Mouse (Mus musculus): ENCODE measurements around the gene Espn. TPM values are rescaled to one million over a fixed set of nuclear protein-coding genes. Genes with fewer than 3 reads are reported as not detected.

The Espn gene
- polyA plus RNA-seq, 1 experiment from 2014 or later, result 2.2 TPM

GRCm38 (mm10) chr4:152084616-152085015, 67.6 kb downstream of the Espn start:
- Histone ChIP-seq H3K4me1 (peaks cover 32% of the 10 kb centered on the region), H3K4me3 (no peak overlapping the region), H3K9ac (no peak overlapping the region), H3K27ac (no peak overlapping the region), H3K9me3 (no peaks in the 10 kb centered on the region), H3K36me3 (peaks cover 7% of the 10 kb centered on the region; the same call in 1 of the 2 replicates), H3K4me2 (no peak overlapping the region), H3K27me3 (no peaks in the 10 kb centered on the region)
- 84% methylated on average over 7 of the region's 7 CpGs for WGBS
- no peak for ATAC-seq (ENCODE audit: insufficient number of reproducible peaks, low FRiP score, low TSS enrichment, low read depth)

DNA sequence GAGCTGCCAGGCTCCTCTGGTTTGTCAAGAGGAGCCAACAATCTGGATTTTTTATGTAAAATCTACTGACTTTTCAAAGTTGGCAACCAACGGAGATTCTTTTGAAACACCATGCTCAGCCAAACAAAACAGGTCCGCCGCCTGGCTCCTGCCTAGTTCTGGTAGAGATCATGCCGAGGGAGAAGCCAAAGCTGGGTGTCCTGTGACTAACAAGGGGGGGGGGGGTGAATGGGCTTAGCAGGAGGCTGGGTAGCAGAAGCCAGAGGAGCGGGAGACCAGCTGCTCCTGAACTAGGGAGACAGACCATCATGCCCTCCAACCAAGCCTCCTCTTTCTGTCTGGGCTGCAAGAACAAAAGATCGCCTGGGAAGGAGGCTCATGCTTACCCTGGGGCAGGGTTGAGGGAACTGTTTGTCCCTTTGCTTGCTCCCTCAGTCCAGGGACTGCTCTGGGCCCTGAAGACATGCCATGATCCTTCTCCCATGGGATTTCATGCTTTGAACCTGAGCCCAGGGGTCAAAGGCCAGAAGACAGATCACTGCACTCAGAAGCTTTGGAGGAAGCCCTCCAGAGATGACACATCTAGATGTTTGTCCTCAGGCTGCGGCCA, 68.5 kb downstream of the Espn start:
- no peak for ATAC-seq (ENCODE audit: insufficient number of reproducible peaks, low FRiP score, low TSS enrichment, low read depth)
- Histone ChIP-seq H3K4me1 (peaks cover 27% of the 10 kb centered on the region), H3K9ac (no peak overlapping the region), H3K4me2 (no peak overlapping the region), H3K9me3 (no peaks in the 10 kb centered on the region), H3K36me3 (0 out of 2 replicates have a peak, but pooled peaks cover under 1% of the 10 kb centered on the region), H3K27me3 (no peaks in the 10 kb centered on the region), H3K27ac (0 out of 2 replicates have a peak overlapping the region, but pooled peaks have one; percentile 2), H3K4me3 (no peak overlapping the region)
- 58% methylated on average over 7 of the region's 7 CpGs for WGBS

- no peak for ATAC-seq (ENCODE audit: insufficient number of reproducible peaks, low FRiP score, low TSS enrichment, low read depth)
- H3K27ac ChIP-seq, result no peak overlapping the region
- no peaks in the 10 kb centered on the region for H3K27me3 ChIP-seq
- no peak overlapping the region for H3K4me2 ChIP-seq
- WGBS, result 47% methylated on average over 7 of the region's 7 CpGs
- peaks cover 7% of the 10 kb centered on the region; the same call in 1 of the 2 replicates for H3K4me1 ChIP-seq
- H3K9ac ChIP-seq, result no peak overlapping the region
- H3K36me3 ChIP-seq, result no peaks in the 10 kb centered on the region
- H3K4me3 ChIP-seq, result no peak overlapping the region
- no peaks in the 10 kb centered on the region for H3K9me3 ChIP-seq
These were observed 72.2 kb downstream of the Espn start for GRCm38 (mm10) chr4:152079931-152080330.

GRCm38 (mm10) chr4:152079261-152079660, 72.9 kb downstream of the Espn start:
- H3K27me3 ChIP-seq, result no peaks in the 10 kb centered on the region

GRCm38 (mm10) chr4:152078105-152078530, 74.1 kb downstream of the Espn start:
- Histone ChIP-seq H3K9ac (no peak overlapping the region), H3K4me1 (peaks cover 10% of the 10 kb centered on the region), H3K36me3 (no peaks in the 10 kb centered on the region), H3K4me2 (no peak overlapping the region), H3K27ac (no peak overlapping the region), H3K9me3 (no peaks in the 10 kb centered on the region), H3K27me3 (no peaks in the 10 kb centered on the region), H3K4me3 (no peak overlapping the region)
- no peak for ATAC-seq (ENCODE audit: insufficient number of reproducible peaks, low FRiP score, low TSS enrichment, low read depth)
- WGBS, result 78% methylated on average over 10 of the region's 10 CpGs

More at GRCm38 (mm10) chr4:152079261-152079660, 72.9 kb downstream of the Espn start:
- H3K27ac ChIP-seq, result no peak overlapping the region
- no peak overlapping the region for H3K4me3 ChIP-seq
- no peaks in the 10 kb centered on the region for H3K36me3 ChIP-seq
- H3K9ac ChIP-seq, result no peak overlapping the region
- H3K9me3 ChIP-seq, result no peaks in the 10 kb centered on the region
- H3K4me1 ChIP-seq, result peaks cover 6% of the 10 kb centered on the region; the same call in 1 of the 2 replicates
- no peak for ATAC-seq (ENCODE audit: insufficient number of reproducible peaks, low FRiP score, low TSS enrichment, low read depth)
- H3K4me2 ChIP-seq, result no peak overlapping the region
- 90% methylated on average over 3 of the region's 3 CpGs for WGBS

- no peaks in the 10 kb centered on the region for H3K27me3 ChIP-seq
- H3K27ac ChIP-seq, result no peak overlapping the region
- no peak overlapping the region for H3K9ac ChIP-seq
- peaks cover 17% of the 10 kb centered on the region for H3K4me1 ChIP-seq
- H3K36me3 ChIP-seq, result no peaks in the 10 kb centered on the region
- H3K4me3 ChIP-seq, result no peak overlapping the region
- no peak for ATAC-seq (ENCODE audit: insufficient number of reproducible peaks, low FRiP score, low TSS enrichment, low read depth)
- H3K4me2 ChIP-seq, result no peak overlapping the region
- WGBS, result 89% methylated on average over 9 of the region's 9 CpGs
- H3K9me3 ChIP-seq, result no peaks in the 10 kb centered on the region
These were observed 75.0 kb downstream of the Espn start for GRCm38 (mm10) chr4:152077191-152077590.

- no peaks in the 10 kb centered on the region for H3K27me3 ChIP-seq
- no peak overlapping the region for H3K4me3 ChIP-seq
- no peak for ATAC-seq (ENCODE audit: insufficient number of reproducible peaks, low FRiP score, low TSS enrichment, low read depth)
- peaks cover 37% of the 10 kb centered on the region for H3K4me1 ChIP-seq
- no peak overlapping the region for H3K9ac ChIP-seq
- 83% methylated on average over 9 of the region's 9 CpGs for WGBS
- H3K36me3 ChIP-seq, result no peaks in the 10 kb centered on the region
- no peaks in the 10 kb centered on the region for H3K9me3 ChIP-seq
- H3K4me2 ChIP-seq, result no peak overlapping the region
- no peak overlapping the region for H3K27ac ChIP-seq
These were observed 77.6 kb downstream of the Espn start for GRCm38 (mm10) chr4:152074548-152074947.

GRCm38 (mm10) chr4:152073715-152074114, 78.5 kb downstream of the Espn start:
- Histone ChIP-seq H3K4me2 (no peak overlapping the region), H3K4me3 (no peak overlapping the region), H3K9me3 (no peaks in the 10 kb centered on the region), H3K27ac (no peak overlapping the region), H3K27me3 (no peaks in the 10 kb centered on the region), H3K4me1 (peaks cover 37% of the 10 kb centered on the region), H3K9ac (no peak overlapping the region), H3K36me3 (no peaks in the 10 kb centered on the region)
- no peak for ATAC-seq (ENCODE audit: insufficient number of reproducible peaks, low FRiP score, low TSS enrichment, low read depth)
- 54% methylated on average over 6 of the region's 6 CpGs for WGBS

DNA sequence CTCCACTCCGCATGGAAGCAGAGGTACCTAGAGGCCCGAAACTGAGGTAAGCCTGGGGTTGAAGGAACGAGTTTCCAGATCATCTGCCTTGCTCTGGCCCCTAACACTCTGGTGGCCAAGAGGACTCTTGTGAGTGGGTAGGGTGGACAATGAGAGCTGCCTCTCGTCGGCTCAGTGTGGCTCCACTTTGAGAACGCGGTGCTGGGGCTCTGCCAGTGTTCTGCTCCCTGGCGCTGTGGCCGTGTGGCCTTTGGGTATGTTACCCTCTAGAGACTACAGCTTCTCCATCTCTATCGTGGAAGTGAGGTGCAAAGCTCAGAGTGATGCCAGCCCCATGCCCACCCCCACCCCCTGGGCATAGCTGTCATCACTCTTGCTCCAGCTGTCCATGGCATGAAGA, 79.5 kb downstream of the Espn start:
- WGBS, result 69% methylated on average over 10 of the region's 10 CpGs

DNA sequence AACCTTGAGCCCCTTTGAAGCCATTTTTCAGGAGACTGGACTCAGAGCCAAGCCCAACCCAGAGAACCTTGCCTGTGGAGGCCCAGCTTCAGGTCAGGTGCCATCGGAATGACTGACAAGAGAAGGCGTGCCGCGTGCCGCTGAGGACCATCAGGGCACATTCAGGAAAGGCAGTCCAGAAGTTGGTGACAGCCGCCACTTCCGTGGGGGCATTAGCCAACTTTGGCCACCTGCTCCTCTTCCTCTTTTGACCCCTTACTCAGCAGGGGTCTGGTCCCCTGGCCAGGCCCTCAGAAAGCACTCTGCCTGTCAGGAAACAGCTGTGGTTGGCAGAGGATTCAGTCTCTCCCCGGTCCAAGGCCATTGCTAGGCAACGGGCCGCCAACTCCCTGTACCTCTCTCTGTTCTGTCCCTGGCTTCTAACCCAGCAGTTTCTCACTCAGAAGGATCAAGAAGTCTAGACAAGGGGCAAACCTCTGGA, 80.0 kb downstream of the Espn start, which contains the start of gene Plekhg5:
Plekhg5 (plus strand) TSS at position 378 of the 481 bp plus-strand sequence.
- Histone ChIP-seq H3K4me2 (0 out of 2 replicates have a peak within 1 kb of the TSS, but pooled peaks have one; percentile 14), H3K27ac (peak within 1 kb of the TSS; percentile 67), H3K27me3 (no peaks in the 10 kb centered on the region), H3K4me1 (peaks cover 37% of the 10 kb centered on the region), H3K9ac (no peak within 1 kb of the TSS), H3K36me3 (no peaks in the 10 kb centered on the region), H3K4me3 (no peak within 1 kb of the TSS), H3K9me3 (no peaks in the 10 kb centered on the region)
- ATAC-seq (ENCODE audit: insufficient number of reproducible peaks, low FRiP score, low TSS enrichment, low read depth), result 0 out of 2 replicates have a peak, but pooled peaks have one; percentile 50
- 64% methylated on average over 10 of the region's 10 CpGs for WGBS

More for the DNA sequence above, 79.5 kb downstream of the Espn start:
- Histone ChIP-seq H3K4me3 (no peak overlapping the region), H3K27ac (peak overlapping the region; percentile 67), H3K4me1 (peaks cover 37% of the 10 kb centered on the region), H3K9me3 (no peaks in the 10 kb centered on the region), H3K36me3 (no peaks in the 10 kb centered on the region), H3K4me2 (0 out of 2 replicates have a peak overlapping the region, but pooled peaks have one; percentile 14), H3K27me3 (no peaks in the 10 kb centered on the region), H3K9ac (no peak overlapping the region)
- ATAC-seq (ENCODE audit: insufficient number of reproducible peaks, low FRiP score, low TSS enrichment, low read depth), result no peak

- H3K27ac ChIP-seq, result peak overlapping the region; percentile 48
- no peaks in the 10 kb centered on the region for H3K36me3 ChIP-seq
- H3K4me2 ChIP-seq, result no peak overlapping the region
- WGBS, result 57% methylated on average over 11 of the region's 11 CpGs
- H3K4me1 ChIP-seq, result peaks cover 37% of the 10 kb centered on the region
- H3K9me3 ChIP-seq, result no peaks in the 10 kb centered on the region
- no peak for ATAC-seq (ENCODE audit: insufficient number of reproducible peaks, low FRiP score, low TSS enrichment, low read depth)
- no peak overlapping the region for H3K4me3 ChIP-seq
- H3K9ac ChIP-seq, result no peak overlapping the region
- H3K27me3 ChIP-seq, result no peaks in the 10 kb centered on the region
These were observed 81.4 kb downstream of the Espn start for GRCm38 (mm10) chr4:152070494-152071396.
